Mouse (Mus musculus): ENCODE data around the gene Cfdp1. TPM values are rescaled to one million over a fixed set of nuclear protein-coding genes. Genes with fewer than 3 reads are reported as not detected.

The Cfdp1 gene
- polyA plus RNA-seq, 1 experiment from 2014 or later: 173 TPM

GRCm38 (mm10) chr8:111835540-111835939 is 18.6 kb downstream of the Cfdp1 start:
- Histone ChIP-seq H3K9me3 (replicated peaks; ENCODE audit: control insufficient read depth, low read length) (no peaks in the 10 kb centered on the region), H3K36me3 (ENCODE audit: control insufficient read depth, insufficient read depth, low read length) (peaks cover 12% of the 10 kb centered on the region), H3K27me3 (ENCODE audit: control insufficient read depth, insufficient read depth, low read length) (no peaks in the 10 kb centered on the region), H3K4me3 (ENCODE audit: low read depth, low read length) (no peak overlapping the region), H3K4me1 (ENCODE audit: control insufficient read depth, insufficient read depth, low read length) (peaks cover 4% of the 10 kb centered on the region; the same call in 1 of the 2 replicates), H3K27ac (ENCODE audit: low read depth, low read length) (no peak overlapping the region), H3K9ac (ENCODE audit: low read depth, low read length) (no peak overlapping the region), H3K4me2 (no peak overlapping the region)
- ATAC-seq (replicated peaks; ENCODE audit: insufficient number of reproducible peaks, low FRiP score, low TSS enrichment): no peak
- 56% methylated on average over 1 of the region's 1 CpGs for WGBS (ENCODE audit: insufficient replicate concordance)

GRCm38 (mm10) chr8:111834011-111834410 is 20.1 kb downstream of the Cfdp1 start:
- no peak for ATAC-seq (replicated peaks; ENCODE audit: insufficient number of reproducible peaks, low FRiP score, low TSS enrichment)
- Histone ChIP-seq H3K4me2 (no peak overlapping the region), H3K27me3 (ENCODE audit: control insufficient read depth, insufficient read depth, low read length) (no peaks in the 10 kb centered on the region), H3K9ac (ENCODE audit: low read depth, low read length) (no peak overlapping the region), H3K36me3 (ENCODE audit: control insufficient read depth, insufficient read depth, low read length) (peaks cover 4% of the 10 kb centered on the region; the same call in 1 of the 2 replicates), H3K27ac (ENCODE audit: low read depth, low read length) (no peak overlapping the region), H3K9me3 (replicated peaks; ENCODE audit: control insufficient read depth, low read length) (no peaks in the 10 kb centered on the region), H3K4me3 (ENCODE audit: low read depth, low read length) (no peak overlapping the region), H3K4me1 (ENCODE audit: control insufficient read depth, insufficient read depth, low read length) (peaks cover 4% of the 10 kb centered on the region; the same call in 1 of the 2 replicates)
- WGBS (ENCODE audit: insufficient replicate concordance): 66% methylated on average over 6 of the region's 6 CpGs

- Histone ChIP-seq H3K27ac (ENCODE audit: low read depth, low read length) (no peak overlapping the region), H3K36me3 (ENCODE audit: control insufficient read depth, insufficient read depth, low read length) (peaks cover 4% of the 10 kb centered on the region; the same call in 1 of the 2 replicates), H3K4me3 (ENCODE audit: low read depth, low read length) (no peak overlapping the region), H3K27me3 (ENCODE audit: control insufficient read depth, insufficient read depth, low read length) (no peaks in the 10 kb centered on the region), H3K4me1 (ENCODE audit: control insufficient read depth, insufficient read depth, low read length) (peaks cover 4% of the 10 kb centered on the region; the same call in 1 of the 2 replicates), H3K9me3 (replicated peaks; ENCODE audit: control insufficient read depth, low read length) (no peaks in the 10 kb centered on the region), H3K9ac (ENCODE audit: low read depth, low read length) (no peak overlapping the region), H3K4me2 (no peak overlapping the region)
- WGBS (ENCODE audit: insufficient replicate concordance): 86% methylated on average over 5 of the region's 5 CpGs
- no peak for ATAC-seq (replicated peaks; ENCODE audit: insufficient number of reproducible peaks, low FRiP score, low TSS enrichment)
These were observed 21.1 kb downstream of the Cfdp1 start for GRCm38 (mm10) chr8:111832983-111833382.

- Histone ChIP-seq H3K4me2 (no peak overlapping the region), H3K9ac (ENCODE audit: low read depth, low read length) (no peak overlapping the region), H3K4me3 (ENCODE audit: low read depth, low read length) (no peak overlapping the region), H3K4me1 (ENCODE audit: control insufficient read depth, insufficient read depth, low read length) (peaks cover 4% of the 10 kb centered on the region; the same call in 1 of the 2 replicates), H3K9me3 (replicated peaks; ENCODE audit: control insufficient read depth, low read length) (no peaks in the 10 kb centered on the region), H3K36me3 (ENCODE audit: control insufficient read depth, insufficient read depth, low read length) (peaks cover 4% of the 10 kb centered on the region; the same call in 1 of the 2 replicates), H3K27ac (ENCODE audit: low read depth, low read length) (peak overlapping the region; percentile 5; the same call in 1 of the 2 replicates), H3K27me3 (ENCODE audit: control insufficient read depth, insufficient read depth, low read length) (no peaks in the 10 kb centered on the region)
- no peak for ATAC-seq (replicated peaks; ENCODE audit: insufficient number of reproducible peaks, low FRiP score, low TSS enrichment)
- 74% methylated on average over 4 of the region's 4 CpGs for WGBS (ENCODE audit: insufficient replicate concordance)
These were observed 22.1 kb downstream of the Cfdp1 start for GRCm38 (mm10) chr8:111831996-111832395.

- Histone ChIP-seq H3K36me3 (ENCODE audit: control insufficient read depth, insufficient read depth, low read length) (peaks cover 7% of the 10 kb centered on the region), H3K27ac (ENCODE audit: low read depth, low read length) (no peak overlapping the region)
- WGBS (ENCODE audit: insufficient replicate concordance): 71% methylated on average over 6 of the region's 6 CpGs
These were observed 25.5 kb downstream of the Cfdp1 start for GRCm38 (mm10) chr8:111828595-111828994.

GRCm38 (mm10) chr8:111825219-111825618 is 28.9 kb downstream of the Cfdp1 start:
- H3K4me2 ChIP-seq: no peak overlapping the region
- 68% methylated on average over 6 of the region's 6 CpGs for WGBS (ENCODE audit: insufficient replicate concordance)
- H3K27me3 ChIP-seq (ENCODE audit: control insufficient read depth, insufficient read depth, low read length): no peaks in the 10 kb centered on the region
- ATAC-seq (replicated peaks; ENCODE audit: insufficient number of reproducible peaks, low FRiP score, low TSS enrichment): no peak
- H3K9me3 ChIP-seq (replicated peaks; ENCODE audit: control insufficient read depth, low read length): no peaks in the 10 kb centered on the region
- no peak overlapping the region for H3K27ac ChIP-seq (ENCODE audit: low read depth, low read length)
- no peak overlapping the region for H3K4me3 ChIP-seq (ENCODE audit: low read depth, low read length)
- no peak overlapping the region for H3K9ac ChIP-seq (ENCODE audit: low read depth, low read length)
- H3K36me3 ChIP-seq (ENCODE audit: control insufficient read depth, insufficient read depth, low read length): peaks cover 9% of the 10 kb centered on the region
- no peaks in the 10 kb centered on the region; the same call in 1 of the 2 replicates for H3K4me1 ChIP-seq (ENCODE audit: control insufficient read depth, insufficient read depth, low read length)

More at GRCm38 (mm10) chr8:111828595-111828994, 25.5 kb downstream of the Cfdp1 start:
- Histone ChIP-seq H3K9me3 (replicated peaks; ENCODE audit: control insufficient read depth, low read length) (no peaks in the 10 kb centered on the region), H3K4me1 (ENCODE audit: control insufficient read depth, insufficient read depth, low read length) (peaks cover 4% of the 10 kb centered on the region; the same call in 1 of the 2 replicates), H3K9ac (ENCODE audit: low read depth, low read length) (peak overlapping the region; percentile 34; the same call in 1 of the 2 replicates), H3K27me3 (ENCODE audit: control insufficient read depth, insufficient read depth, low read length) (no peaks in the 10 kb centered on the region), H3K4me3 (ENCODE audit: low read depth, low read length) (no peak overlapping the region), H3K4me2 (no peak overlapping the region)
- ATAC-seq (replicated peaks; ENCODE audit: insufficient number of reproducible peaks, low FRiP score, low TSS enrichment): no peak

GRCm38 (mm10) chr8:111824334-111824733 is 29.8 kb downstream of the Cfdp1 start:
- Histone ChIP-seq H3K4me1 (ENCODE audit: control insufficient read depth, insufficient read depth, low read length) (no peaks in the 10 kb centered on the region; the same call in 1 of the 2 replicates), H3K36me3 (ENCODE audit: control insufficient read depth, insufficient read depth, low read length) (peaks cover 9% of the 10 kb centered on the region), H3K27me3 (ENCODE audit: control insufficient read depth, insufficient read depth, low read length) (no peaks in the 10 kb centered on the region), H3K9ac (ENCODE audit: low read depth, low read length) (no peak overlapping the region), H3K27ac (ENCODE audit: low read depth, low read length) (no peak overlapping the region), H3K4me2 (no peak overlapping the region), H3K4me3 (ENCODE audit: low read depth, low read length) (no peak overlapping the region), H3K9me3 (replicated peaks; ENCODE audit: control insufficient read depth, low read length) (no peaks in the 10 kb centered on the region)
- no peak for ATAC-seq (replicated peaks; ENCODE audit: insufficient number of reproducible peaks, low FRiP score, low TSS enrichment)
- WGBS (ENCODE audit: insufficient replicate concordance): 85% methylated on average over 5 of the region's 5 CpGs

GRCm38 (mm10) chr8:111821199-111821598 is 32.9 kb downstream of the Cfdp1 start:
- 80% methylated on average over 10 of the region's 10 CpGs for WGBS (ENCODE audit: insufficient replicate concordance)
- Histone ChIP-seq H3K4me1 (ENCODE audit: control insufficient read depth, insufficient read depth, low read length) (peaks cover 7% of the 10 kb centered on the region), H3K9ac (ENCODE audit: low read depth, low read length) (no peak overlapping the region), H3K27ac (ENCODE audit: low read depth, low read length) (0 out of 2 replicates have a peak overlapping the region, but pooled peaks have one; percentile 10), H3K36me3 (ENCODE audit: control insufficient read depth, insufficient read depth, low read length) (peaks cover 9% of the 10 kb centered on the region), H3K4me3 (ENCODE audit: low read depth, low read length) (no peak overlapping the region), H3K4me2 (no peak overlapping the region), H3K27me3 (ENCODE audit: control insufficient read depth, insufficient read depth, low read length) (no peaks in the 10 kb centered on the region), H3K9me3 (replicated peaks; ENCODE audit: control insufficient read depth, low read length) (no peaks in the 10 kb centered on the region)
- no peak for ATAC-seq (replicated peaks; ENCODE audit: insufficient number of reproducible peaks, low FRiP score, low TSS enrichment)

- Histone ChIP-seq H3K9me3 (replicated peaks; ENCODE audit: control insufficient read depth, low read length) (no peaks in the 10 kb centered on the region), H3K9ac (ENCODE audit: low read depth, low read length) (no peak overlapping the region), H3K4me1 (ENCODE audit: control insufficient read depth, insufficient read depth, low read length) (peaks cover 7% of the 10 kb centered on the region), H3K4me3 (ENCODE audit: low read depth, low read length) (no peak overlapping the region), H3K27ac (ENCODE audit: low read depth, low read length) (0 out of 2 replicates have a peak overlapping the region, but pooled peaks have one; percentile 10), H3K27me3 (ENCODE audit: control insufficient read depth, insufficient read depth, low read length) (no peaks in the 10 kb centered on the region), H3K36me3 (ENCODE audit: control insufficient read depth, insufficient read depth, low read length) (peaks cover 9% of the 10 kb centered on the region), H3K4me2 (no peak overlapping the region)
- WGBS (ENCODE audit: insufficient replicate concordance): 80% methylated on average over 4 of the region's 4 CpGs
- ATAC-seq (replicated peaks; ENCODE audit: insufficient number of reproducible peaks, low FRiP score, low TSS enrichment): no peak
These were observed 33.4 kb downstream of the Cfdp1 start for GRCm38 (mm10) chr8:111820691-111821090.

All from heart, embryonic 11.5 days (tissue).